In genomic region chr2:135957689-135958088, GRCm38 (mm10) we compare ENCODE assay signal across 8 mouse cellular contexts.
DNase-seq lines count a peak whose midpoint lies in the region; TF ChIP-seq lines count a peak whose summit lies in the region.

No protein-coding gene starts in this region.

- 32% methylated on average over 7 of the region's 7 CpGs for WGBS in small intestine, adult 2 months

- DNase-seq in urinary bladder, postnatal 36 days (ENCODE audit: low spot score in 2 of 2): peak; percentile 18 to 30
- DNase-seq in urinary bladder, postnatal 10 days (ENCODE audit: low spot score): no peak
- peak; percentile 81 to 86 for DNase-seq in cerebellum, postnatal 10 days
- peak; percentile 69 for DNase-seq in forelimb bud, embryonic 11.5 days (ENCODE audit: low read depth, low spot score)
- peak; percentile 70 for DNase-seq in induced T-regulatory cell, adult 2 months (ENCODE audit: low read depth)
- peak; percentile 66 to 73 for DNase-seq in left cerebral cortex, postnatal 14 days (ENCODE audit: low spot score in 2 of 2)
- DNase-seq in mesoderm, embryonic 11.5 days (ENCODE audit: low read depth, low spot score): peak; percentile 73

- TF ChIP-seq POLR2A in small intestine, adult 2 months (IDR thresholded peaks at IDR 0.05; ENCODE audit: low read depth, low read length): no peak

- H3K27ac ChIP-seq in small intestine, adult 2 months (ENCODE audit: insufficient read depth, low read depth, low read length): no peak overlapping the region

- no peaks in the 10 kb centered on the region for H3K36me3 ChIP-seq in small intestine, adult 2 months (ENCODE audit: control insufficient read depth, insufficient read depth, low read length)

- H3K4me3 ChIP-seq in small intestine, adult 2 months (ENCODE audit: low read depth, low read length): no peak overlapping the region

- intact Hi-C loops in left cerebral cortex, postnatal 14 days (cut with DNase I): loop anchor here (5.0 kb wide), 2 partner anchors 565 to 600 kb away; no protein-coding TSS in a partner anchor

- H3K27me3 ChIP-seq in small intestine, adult 2 months (ENCODE audit: control insufficient read depth, insufficient read depth, low read length): no peaks in the 10 kb centered on the region

- TF ChIP-seq CTCF in small intestine, adult 2 months (IDR thresholded peaks at IDR 0.05; ENCODE audit: extremely low read depth, insufficient read length, insufficient replicate concordance, low read depth, low read length): peak; percentile 86

- peaks cover 2% of the 10 kb centered on the region; the same call in 1 of the 2 replicates for H3K4me1 ChIP-seq in small intestine, adult 2 months (ENCODE audit: control insufficient read depth, insufficient read depth, insufficient read length, low read length)
